Mouse (Mus musculus) gastrocnemius, postnatal 36 days (tissue): ENCODE results near the gene Opn4. TPM values are rescaled to one million over a fixed set of nuclear protein-coding genes. Genes with fewer than 3 reads are reported as not detected.

Source experiments
- DNase-seq, 2 experiments: peaks; one replicate each; pipeline ENCODE4 v3.0.0; 2022
- intact Hi-C: fragments of 180-260 bp; cut with DNase I; formaldehyde crosslinking; loops from one replicate; pipeline ENCODE4 v1.15.1; 2025
- long read RNA-seq, 2 experiments: library from polyadenylated mRNA; stranded (forward); transcript quantifications; one replicate each; pipeline ENCODE4 v2.0.0; 2021
- total RNA-seq, 2 experiments: library from RNA; stranded (reverse); gene quantifications; 2 replicates each; pipeline ENCODE4 v1.2.3; 2021

Opn4 gene
- total RNA-seq: not detected
- long read RNA-seq, experiment 1: 0 reads
- long read RNA-seq, experiment 2, partial matches to known transcripts: 0 of 2 reads
- long read RNA-seq, experiment 2, other reads (novel, unspliced or antisense): 2 of 2 reads

DNA sequence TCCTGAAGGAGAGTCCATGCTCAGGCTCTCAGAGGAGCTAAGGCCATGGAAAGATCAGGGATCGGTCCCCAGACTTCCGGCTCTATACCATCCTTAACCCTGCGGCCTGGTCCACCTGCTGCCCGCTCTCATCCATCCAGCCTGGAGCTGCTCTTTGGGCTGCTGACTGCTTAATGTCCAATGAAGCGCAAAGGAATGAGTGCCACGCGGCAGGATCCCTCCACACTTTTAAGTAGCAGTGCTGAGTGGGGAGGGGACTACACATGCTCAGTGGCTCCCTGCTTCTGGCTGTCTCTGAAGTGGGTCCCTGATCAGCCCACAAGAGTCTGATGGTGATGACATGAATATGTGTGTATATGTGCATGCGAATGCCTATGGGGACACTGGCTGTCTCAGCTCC lies at the start of gene Opn4:
TSS of gene Opn4 (minus strand) at position 202 of the 400 bp plus-strand sequence.
- intact Hi-C loops: no loop called here
- DNase-seq: no peak

DNA sequence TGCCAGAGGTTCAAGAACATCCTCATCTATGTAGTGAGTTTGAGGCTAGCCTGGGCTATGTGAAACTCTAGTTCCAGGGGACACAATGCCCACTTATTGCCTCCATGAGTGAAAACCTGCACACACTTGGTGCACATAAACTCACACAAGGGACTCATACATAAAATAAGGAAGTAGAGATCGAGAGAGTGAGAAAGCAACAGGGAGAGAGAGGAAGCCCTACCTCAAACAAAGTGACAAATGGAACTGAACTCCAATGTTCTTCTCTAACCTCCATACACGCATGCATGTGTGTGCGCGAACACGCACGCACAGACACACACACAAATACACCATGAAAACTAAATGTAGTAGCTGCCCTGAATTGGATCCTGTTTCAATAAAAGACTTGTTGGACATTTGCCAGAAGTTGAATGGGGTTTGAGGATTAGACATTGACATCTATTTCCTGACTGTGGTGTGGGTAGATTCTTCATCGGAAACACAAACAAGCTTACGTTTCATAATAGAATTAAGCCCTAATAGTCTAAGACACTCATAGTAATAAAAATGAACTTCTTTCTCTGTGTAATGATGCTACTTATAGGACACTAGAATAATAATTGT lies 48.0 kb upstream of the Opn4 start:
- DNase-seq: no peak
- intact Hi-C loops: no loop called here

- intact Hi-C loops: no loop called here
- DNase-seq: no peak
These were observed 44.2 kb upstream of the Opn4 start for GRCm38 (mm10) chr14:34644140-34644539.

DNA sequence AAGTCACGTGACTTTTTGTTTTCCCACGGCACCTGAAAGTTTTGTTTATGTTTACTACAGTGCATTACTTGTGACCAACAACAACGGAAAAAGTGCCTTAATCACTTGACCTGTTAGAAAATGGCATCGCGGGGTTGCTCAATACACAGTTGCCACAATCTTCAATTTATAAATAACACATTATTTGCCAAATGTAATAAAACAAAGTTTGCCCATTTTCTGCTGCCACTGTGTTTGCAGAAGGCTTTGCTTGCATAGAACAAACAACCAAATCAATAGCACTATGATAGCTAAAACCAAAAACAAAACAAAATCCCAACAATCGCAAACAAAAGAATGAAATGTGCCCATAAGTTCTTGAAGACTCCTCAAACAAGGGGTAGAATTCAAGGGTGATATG lies 35.8 kb upstream of the Opn4 start:
- DNase-seq: no peak
- intact Hi-C loops: no loop called here

- DNase-seq: no peak
- intact Hi-C loops: no loop called here
These were observed 35.2 kb upstream of the Opn4 start for GRCm38 (mm10) chr14:34635192-34635591.

- intact Hi-C loops: no loop called here
- DNase-seq: no peak
These were observed 32.9 kb upstream of the Opn4 start for GRCm38 (mm10) chr14:34632722-34633448.

DNA sequence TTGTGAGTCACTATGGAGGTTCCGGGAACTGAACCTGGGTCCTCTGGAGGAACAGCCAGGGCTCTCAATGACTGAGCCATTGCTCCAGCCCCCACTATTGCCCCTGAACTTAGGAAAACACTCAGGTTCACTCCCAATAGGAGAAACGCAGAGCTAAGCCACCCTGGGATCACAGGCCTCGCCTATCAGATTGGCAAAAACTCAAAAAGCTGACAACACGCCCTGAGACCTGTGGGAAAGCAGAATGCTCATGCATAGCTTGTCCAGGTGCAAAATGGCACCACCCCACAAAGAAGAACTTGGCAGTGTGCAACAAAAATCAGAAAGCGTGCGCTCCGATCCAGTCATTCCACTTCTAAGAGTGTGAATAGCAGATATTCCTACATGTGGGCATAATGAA lies 26.9 kb upstream of the Opn4 start:
- DNase-seq: no peak
- intact Hi-C loops: no loop called here

DNA sequence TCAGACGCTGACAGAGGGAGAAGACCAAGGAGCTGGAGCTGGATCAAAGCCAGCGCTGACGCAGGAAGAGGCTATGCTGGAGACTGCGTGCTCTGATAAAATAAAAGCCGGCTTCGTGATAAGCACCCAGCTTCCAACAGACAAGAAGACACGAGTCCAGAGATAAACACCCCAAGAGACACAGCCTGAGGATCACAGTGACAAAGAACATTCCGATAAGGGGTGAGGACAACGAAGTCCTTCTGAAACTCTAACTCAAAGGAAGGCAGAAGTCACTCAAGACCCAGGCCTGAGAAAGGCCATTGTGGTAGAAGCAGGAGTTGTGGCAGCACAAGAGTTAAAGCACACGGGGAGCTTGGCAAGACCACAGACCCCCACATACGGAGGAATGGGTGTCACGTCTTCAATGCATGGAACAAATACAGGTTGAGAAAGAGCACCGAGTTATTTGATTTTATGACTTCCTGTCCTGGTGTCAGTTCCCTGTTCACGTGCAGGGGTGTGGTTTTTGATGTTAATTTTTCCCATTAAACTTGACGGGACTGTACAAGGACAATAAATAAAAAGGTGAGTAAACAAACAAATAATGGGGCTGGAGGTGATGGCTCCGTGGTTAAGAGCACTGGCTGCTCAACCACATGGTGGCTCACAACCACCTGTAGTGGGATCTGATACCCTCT lies 23.7 kb upstream of the Opn4 start:
- no peak for DNase-seq
- intact Hi-C loops: loop anchor here (5.0 kb wide), 1 partner anchor 39 kb away; no protein-coding TSS in a partner anchor

DNA sequence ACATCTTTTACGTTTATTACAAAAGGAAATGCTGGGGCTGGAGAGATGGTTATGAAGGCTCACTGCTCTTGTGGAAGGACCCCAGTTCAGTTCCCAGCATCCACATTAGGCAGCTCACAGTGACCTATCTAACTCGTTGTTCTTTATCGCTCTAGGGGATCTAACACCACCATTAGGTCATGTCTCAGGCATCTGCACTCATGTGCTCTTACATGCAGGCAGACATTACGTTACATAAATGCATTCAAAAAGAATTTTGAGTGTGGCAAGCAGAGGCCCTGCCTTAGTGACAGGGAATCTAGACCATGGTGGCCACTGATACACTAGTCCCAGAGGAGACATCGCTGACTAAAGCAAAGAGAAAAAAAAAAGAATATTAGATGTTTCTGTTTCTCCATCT lies 23.1 kb upstream of the Opn4 start:
- DNase-seq: no peak
- intact Hi-C loops: loop anchor here (5.0 kb wide), 1 partner anchor 39 kb away; no protein-coding TSS in a partner anchor

DNA sequence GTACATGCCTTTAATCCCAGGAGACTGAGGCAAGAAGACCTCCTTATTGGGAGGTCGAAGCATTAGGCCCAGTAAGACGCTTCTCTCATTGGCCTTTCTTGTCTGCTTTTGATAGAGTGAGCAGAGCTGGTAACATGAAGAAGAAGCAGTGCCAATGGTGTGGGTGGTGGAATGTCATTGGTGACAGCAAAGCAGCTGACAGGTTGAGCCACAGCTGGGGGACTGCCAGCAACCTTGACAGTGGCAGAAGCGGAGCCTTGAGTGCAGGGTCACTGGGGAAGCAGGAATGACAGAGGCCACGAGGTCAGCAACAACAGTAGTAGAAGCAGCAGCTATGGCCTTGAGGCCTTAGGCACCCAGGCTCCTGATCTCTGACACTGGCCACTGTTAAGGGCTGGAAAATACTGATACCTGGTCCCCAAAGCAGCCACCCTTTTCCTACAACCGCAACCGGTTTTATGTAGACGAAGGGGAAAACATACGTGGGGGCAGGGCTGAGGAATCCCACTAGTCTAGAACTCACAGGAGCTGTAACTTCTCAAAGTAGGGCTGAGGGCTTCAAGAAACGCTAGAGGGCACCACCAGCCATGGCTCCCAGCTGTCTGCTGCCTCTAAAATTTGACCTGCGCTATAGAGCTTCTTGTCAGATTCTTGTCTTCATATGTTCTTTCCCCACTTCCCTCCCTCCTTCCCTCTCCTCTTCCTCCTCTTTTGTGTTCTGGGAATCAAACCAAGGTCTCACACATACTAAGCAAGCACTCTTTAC lies 20.9 kb upstream of the Opn4 start:
- no peak for DNase-seq
- intact Hi-C loops: loop anchor here (5.0 kb wide), 1 partner anchor 42 kb away; no protein-coding TSS in a partner anchor

DNA sequence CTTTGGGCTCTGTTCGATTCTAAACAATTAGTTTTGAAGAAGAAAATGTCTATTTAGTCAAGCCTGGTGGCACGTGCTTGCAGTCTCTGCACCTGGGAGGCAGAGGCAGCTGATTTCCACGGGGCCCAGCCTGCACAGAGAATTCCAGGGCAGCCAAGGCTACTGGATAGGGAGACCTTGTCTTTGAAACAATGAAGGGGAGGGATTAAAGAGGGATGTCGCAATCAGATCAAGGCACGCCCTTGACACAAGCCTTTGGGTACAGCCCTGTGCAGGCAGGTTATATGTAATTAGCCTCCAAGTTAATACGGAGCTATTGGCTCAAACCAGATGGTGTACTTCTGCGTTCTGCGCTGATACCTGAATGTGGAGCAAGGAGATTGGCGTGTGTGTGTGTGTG lies 18.9 kb upstream of the Opn4 start:
- DNase-seq: no peak
- intact Hi-C loops: loop anchor here (5.0 kb wide), 1 partner anchor 103 kb away; no protein-coding TSS in a partner anchor

DNA sequence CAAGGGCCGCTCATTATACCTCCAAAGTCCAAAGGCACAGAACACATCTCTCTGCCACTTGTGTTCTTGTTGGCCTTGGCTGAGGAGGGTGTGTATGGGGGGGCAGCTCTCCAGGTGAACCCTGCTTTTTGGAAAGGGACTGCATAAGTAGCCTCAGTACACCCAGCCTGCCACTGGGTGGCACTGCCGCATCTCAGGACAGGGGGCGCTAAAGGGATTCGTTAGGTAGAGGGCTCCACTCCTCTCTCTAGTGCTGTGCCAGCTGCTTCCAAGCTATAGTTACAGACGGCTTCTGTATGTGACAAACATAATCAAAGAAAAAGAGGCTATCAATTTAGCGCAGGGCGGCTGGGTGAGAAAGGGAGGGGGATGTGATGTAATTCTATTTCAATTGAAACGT lies 16.9 kb upstream of the Opn4 start:
- DNase-seq: peak; percentile 71 to 78
- intact Hi-C loops: loop anchor here (2.0 to 5.0 kb wide), 2 partner anchors 105 to 160 kb away; no protein-coding TSS in a partner anchor

DNA sequence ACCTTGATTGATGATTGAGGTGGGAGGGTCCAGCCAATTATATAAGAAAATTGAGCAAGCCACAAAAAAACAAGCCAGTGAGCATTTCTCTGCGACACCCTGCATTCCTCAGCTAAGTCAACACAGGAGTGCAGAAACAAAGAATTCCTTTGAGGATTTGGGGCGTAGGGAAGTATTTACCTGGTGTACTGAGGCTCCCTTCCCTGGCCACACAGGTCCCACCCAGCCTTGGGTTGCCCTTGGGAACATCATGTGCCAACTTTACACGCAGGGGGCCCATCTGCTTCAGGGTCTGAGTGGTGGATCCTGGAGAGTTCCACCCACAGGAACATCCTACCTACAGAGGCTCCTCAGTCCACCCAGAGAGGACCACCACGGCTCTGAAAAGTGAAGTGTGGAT lies 15.7 kb upstream of the Opn4 start:
- DNase-seq: no peak
- intact Hi-C loops: loop anchor here (2.0 to 5.0 kb wide), 2 partner anchors 107 to 161 kb away; no protein-coding TSS in a partner anchor

- intact Hi-C loops: loop anchor here (5.0 kb wide), 1 partner anchor 107 kb away; no protein-coding TSS in a partner anchor
- no peak for DNase-seq
These were observed 15.1 kb upstream of the Opn4 start for GRCm38 (mm10) chr14:34615082-34615481.

- no peak for DNase-seq
- intact Hi-C loops: no loop called here
These were observed 14.6 kb upstream of the Opn4 start for GRCm38 (mm10) chr14:34614551-34614950.

- intact Hi-C loops: no loop called here
- DNase-seq: no peak
These were observed 13.6 kb upstream of the Opn4 start for GRCm38 (mm10) chr14:34613523-34613922.

DNA sequence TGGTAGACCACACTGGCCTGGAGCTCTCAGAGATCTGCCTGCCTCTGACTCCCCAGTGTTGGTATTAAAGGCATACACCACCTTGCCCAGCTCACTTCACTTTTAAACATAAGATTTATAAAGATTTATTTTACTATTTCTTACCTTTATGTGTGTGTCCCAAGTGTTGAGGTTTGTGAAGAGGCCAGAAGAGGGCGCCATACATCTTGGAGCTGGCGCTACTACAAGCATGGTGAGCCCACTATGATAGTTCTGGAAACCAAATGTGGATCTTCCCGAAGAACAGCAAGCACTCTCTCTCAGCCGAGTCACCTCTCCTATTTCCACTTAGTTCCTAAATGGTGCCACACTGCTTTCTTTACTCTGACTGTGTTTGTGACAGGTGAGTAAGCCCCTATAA lies 12.3 kb upstream of the Opn4 start:
- no peak for DNase-seq
- intact Hi-C loops: no loop called here

DNA sequence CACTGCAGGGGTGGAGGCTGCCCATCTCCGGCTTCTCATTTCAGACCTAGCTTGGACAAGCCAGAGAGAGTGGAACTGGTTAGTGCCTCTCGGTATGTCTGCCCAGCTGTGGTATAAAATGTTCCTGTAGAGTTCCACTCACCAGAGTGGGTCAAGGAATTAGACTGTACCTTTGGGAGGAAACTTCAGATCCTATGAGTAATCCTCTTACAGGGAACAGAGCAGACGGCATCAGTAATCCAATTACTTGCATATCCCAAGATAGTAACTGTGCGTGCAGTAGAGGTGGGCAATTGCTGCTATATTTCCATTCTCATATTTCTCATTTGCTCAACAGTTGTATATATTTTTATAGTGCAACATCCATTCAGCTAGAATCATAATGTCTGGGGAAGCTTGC lies 11.6 kb upstream of the Opn4 start:
- DNase-seq: no peak
- intact Hi-C loops: no loop called here

- no peak for DNase-seq
- intact Hi-C loops: no loop called here
These were observed 2.0 kb upstream of the Opn4 start for GRCm38 (mm10) chr14:34601910-34602309.

- intact Hi-C loops: no loop called here
- no peak for DNase-seq
These were observed 4.2 kb downstream of the Opn4 start for GRCm38 (mm10) chr14:34595596-34596255.
